Mouse (Mus musculus) embryonic facial prominence, embryonic 12.5 days (tissue): ENCODE results near the gene Olfr535. TPM values are rescaled to one million over a fixed set of nuclear protein-coding genes. Genes with fewer than 3 reads are reported as not detected.

ENCODE experiments used
- polyA plus RNA-seq: library from polyadenylated mRNA; unstranded; fragments of >200 nt; fragmentation: Nextera tagmentation; extraction: Ambion mirVana; gene quantifications from 2 replicates; pipeline ENCODE4 v1.2.1, GENCODE M21; 2016

Gene Olfr535
- polyA plus RNA-seq, 1 experiment from 2014 or later: not detected

Other genes starting within 250 kb of the Olfr535 start
- not detected in 2 replicates for gene 5830411N06Rik, start 236.9 kb upstream of the Olfr535 start, polyA plus RNA-seq
- not detected in 2 replicates for gene Olfr525, start 163.4 kb upstream of the Olfr535 start, polyA plus RNA-seq
- not detected in 2 replicates for gene Olfr527, start 150.2 kb upstream of the Olfr535 start, polyA plus RNA-seq
- gene Olfr60, start 122.5 kb upstream of the Olfr535 start, polyA plus RNA-seq: not detected in 2 replicates
- 0.15 TPM in 1 of 2 replicates, not detected in the other for gene Olfr530, start 107.9 kb upstream of the Olfr535 start, polyA plus RNA-seq
- not detected in 2 replicates for gene Olfr531, start 81.3 kb upstream of the Olfr535 start, polyA plus RNA-seq
- gene Olfr532, start 62.6 kb upstream of the Olfr535 start, polyA plus RNA-seq: not detected in 2 replicates
- not detected in 2 replicates for gene Olfr533, start 20.8 kb upstream of the Olfr535 start, polyA plus RNA-seq
- gene Olfr536, start 23.2 kb downstream of the Olfr535 start, polyA plus RNA-seq: not detected in 2 replicates
- gene Olfr538, start 83.7 kb downstream of the Olfr535 start, polyA plus RNA-seq: not detected in 2 replicates
- not detected in 2 replicates for gene Olfr46, start 117.1 kb downstream of the Olfr535 start, polyA plus RNA-seq
- not detected in 2 replicates for gene Olfr61, start 144.8 kb downstream of the Olfr535 start, polyA plus RNA-seq
- gene Olfr53, start 162.2 kb downstream of the Olfr535 start, polyA plus RNA-seq: not detected in 2 replicates
- gene Olfr539, start 175.7 kb downstream of the Olfr535 start, polyA plus RNA-seq: 0.01 and 0.03 TPM in 2 replicates
- gene Olfr45, start 197.7 kb downstream of the Olfr535 start, polyA plus RNA-seq: not detected in 2 replicates
- not detected in 2 replicates for gene Olfr541, start 213.1 kb downstream of the Olfr535 start, polyA plus RNA-seq